ENCODE assay signal across 23 mouse cellular contexts in the genomic region with DNA sequence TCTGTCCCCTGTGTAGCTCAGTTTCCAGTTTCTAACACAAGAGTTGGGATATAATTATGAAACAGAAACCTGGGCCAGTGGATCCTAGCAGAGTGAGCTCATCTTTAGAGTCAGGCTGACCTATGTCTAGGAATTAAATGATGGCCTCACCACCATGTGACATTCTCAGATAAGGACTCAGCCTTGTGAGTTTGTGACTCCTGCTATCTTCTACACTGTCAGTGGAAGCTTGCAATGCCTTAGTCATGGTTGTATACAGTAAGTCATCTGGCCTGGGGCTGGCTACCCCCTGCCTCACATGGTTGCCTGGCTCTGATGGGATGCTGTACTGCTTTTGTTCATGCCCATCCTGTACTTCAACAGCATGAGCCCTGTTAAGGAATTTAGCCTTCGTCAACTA.
A peak's percentile ranks its signal among the peaks of the same experiment; 100 is the strongest.
DNase-seq lines count a peak whose midpoint lies in the region; ATAC-seq and TF ChIP-seq lines count a peak whose summit lies in the region.
"Had no signal": no experiment of that assay in that cellular context is flagged by ENCODE, and none has a peak within 500 bp of the region (broad histone marks: within the 10 kb centered on the region; RNA-seq: fewer than 3 reads in every experiment).

No protein-coding gene starts in this region.

- DNase-seq in liver, embryonic 11.5 days (ENCODE audit: low spot score): no peak
- DNase-seq in liver, postnatal 0 days: no peak
- DNase-seq in c-Kit-positive CD71-positive TER-119-negative erythroid progenitor cells, embryonic 14.5 days (ENCODE audit: low read depth): peak; percentile 21
- peak; percentile 32 for DNase-seq in liver, embryonic 13.5 days
- DNase-seq in left cerebral cortex, postnatal 4 days: no peak
- no peak for DNase-seq in left cerebral cortex, adult 8-10 months (ENCODE audit: low spot score in 2 of 2)
- DNase-seq: adrenal gland, postnatal 14 days; cerebellum, adult 11 months; cerebellum, adult 8-10 months; cerebellum, postnatal 14 days; gastrocnemius, adult 2 months; gastrocnemius, postnatal 25 days; heart, postnatal 4 days had no signal

- no peak for TF ChIP-seq CTCF in liver, postnatal 0 days (IDR thresholded peaks at IDR 0.05; ENCODE audit: low read depth)

- no peak overlapping the region for H3K4me2 ChIP-seq in liver, embryonic 11.5 days
- H3K4me2 ChIP-seq in liver, postnatal 0 days (ENCODE audit: low read depth, low read length): no peak overlapping the region
- H3K4me2 ChIP-seq in liver, embryonic 13.5 days: no peak overlapping the region
- H3K4me2 ChIP-seq: embryonic facial prominence, embryonic 13.5 days; forebrain, embryonic 12.5 days; heart, embryonic 13.5 days; hindbrain, embryonic 12.5 days had no signal

- no peaks in the 10 kb centered on the region for H3K4me1 ChIP-seq in liver, embryonic 11.5 days (replicated peaks; ENCODE audit: control insufficient read depth, insufficient read depth, low read length)
- no peaks in the 10 kb centered on the region for H3K4me1 ChIP-seq in liver, postnatal 0 days (ENCODE audit: insufficient read depth)
- H3K4me1 ChIP-seq in liver, embryonic 13.5 days (replicated peaks): peaks cover 6% of the 10 kb centered on the region
- H3K4me1 ChIP-seq: embryonic facial prominence, embryonic 13.5 days; forebrain, embryonic 12.5 days; heart, embryonic 13.5 days; hindbrain, embryonic 12.5 days had no signal

- H3K4me3 ChIP-seq in liver, embryonic 11.5 days (ENCODE audit: low read depth, low read length): no peak overlapping the region
- H3K4me3 ChIP-seq in liver, postnatal 0 days (ENCODE audit: low read depth, low read length): no peak overlapping the region
- H3K4me3 ChIP-seq in liver, embryonic 13.5 days (replicated peaks): no peak overlapping the region
- H3K4me3 ChIP-seq: embryonic facial prominence, embryonic 13.5 days; forebrain, embryonic 12.5 days; gastrocnemius, adult 2 months; heart, embryonic 13.5 days; hindbrain, embryonic 12.5 days had no signal

- no peak overlapping the region for H3K9ac ChIP-seq in liver, embryonic 11.5 days (ENCODE audit: low read depth, low read length)
- no peak overlapping the region for H3K9ac ChIP-seq in liver, postnatal 0 days (replicated peaks)
- no peak overlapping the region for H3K9ac ChIP-seq in liver, embryonic 13.5 days
- H3K9ac ChIP-seq: embryonic facial prominence, embryonic 13.5 days; forebrain, embryonic 12.5 days; heart, embryonic 13.5 days; hindbrain, embryonic 12.5 days had no signal

- 68% methylated on average over 1 of the region's 1 CpGs for WGBS in liver, embryonic 11.5 days
- 81% methylated on average over 1 of the region's 1 CpGs for WGBS in liver, postnatal 0 days (ENCODE audit: insufficient replicate concordance)
- 62% methylated on average over 1 of the region's 1 CpGs for WGBS in liver, embryonic 13.5 days (ENCODE audit: insufficient replicate concordance)

- no peak for TF ChIP-seq EP300 in liver, postnatal 0 days (IDR thresholded peaks at IDR 0.05; ENCODE audit: low read depth)

- peak; percentile 79 for ATAC-seq in liver, embryonic 11.5 days (replicated peaks; ENCODE audit: low FRiP score)
- no peak for ATAC-seq in liver, postnatal 0 days
- peak; percentile 90 for ATAC-seq in liver, embryonic 13.5 days (ENCODE audit: low read depth)
- peak; percentile 39 for ATAC-seq in megakaryocyte progenitor cell, adult 5-6 weeks (replicated peaks; ENCODE audit: poor library complexity)
- ATAC-seq: activated CD4-positive, CD25-positive, alpha-beta regulatory T cell, adult 4 months; forebrain, embryonic 16.5 days; hindbrain, postnatal 0 days; Patski had no signal

- H3K27ac ChIP-seq in liver, embryonic 11.5 days (ENCODE audit: low read depth, low read length): no peak overlapping the region
- H3K27ac ChIP-seq in liver, postnatal 0 days (ENCODE audit: low read depth): no peak overlapping the region
- no peak overlapping the region for H3K27ac ChIP-seq in liver, embryonic 13.5 days
- H3K27ac ChIP-seq: embryonic facial prominence, embryonic 13.5 days; forebrain, embryonic 12.5 days; gastrocnemius, adult 2 months; heart, embryonic 13.5 days; hindbrain, embryonic 12.5 days; hindbrain, postnatal 0 days had no signal

- H3K36me3 ChIP-seq in liver, embryonic 11.5 days (ENCODE audit: control insufficient read depth, insufficient read depth, low read length): no peaks in the 10 kb centered on the region
- H3K36me3 ChIP-seq in liver, postnatal 0 days (replicated peaks; ENCODE audit: insufficient read depth, low read length): no peaks in the 10 kb centered on the region
- no peaks in the 10 kb centered on the region for H3K36me3 ChIP-seq in liver, embryonic 13.5 days
- H3K36me3 ChIP-seq: embryonic facial prominence, embryonic 13.5 days; forebrain, embryonic 12.5 days; heart, embryonic 13.5 days; hindbrain, embryonic 12.5 days had no signal

- H3K27me3 ChIP-seq in liver, embryonic 11.5 days (replicated peaks; ENCODE audit: control insufficient read depth, insufficient read depth, low read length): no peaks in the 10 kb centered on the region
- H3K27me3 ChIP-seq in liver, postnatal 0 days (ENCODE audit: insufficient read depth, low read length): no peaks in the 10 kb centered on the region
- no peaks in the 10 kb centered on the region for H3K27me3 ChIP-seq in liver, embryonic 13.5 days
- H3K27me3 ChIP-seq: CH12.LX; embryonic facial prominence, embryonic 13.5 days; forebrain, embryonic 12.5 days; heart, embryonic 13.5 days; hindbrain, embryonic 12.5 days; Patski had no signal

- intact Hi-C loops in left cerebral cortex, postnatal 4 days (cut with DNase I): no loop called here

- no peaks in the 10 kb centered on the region for H3K9me3 ChIP-seq in liver, embryonic 11.5 days (ENCODE audit: control insufficient read depth, low read length)
- no peaks in the 10 kb centered on the region for H3K9me3 ChIP-seq in liver, postnatal 0 days (ENCODE audit: low read length)
- no peaks in the 10 kb centered on the region for H3K9me3 ChIP-seq in liver, embryonic 13.5 days (replicated peaks)
- H3K9me3 ChIP-seq: embryonic facial prominence, embryonic 13.5 days; forebrain, embryonic 12.5 days; heart, embryonic 13.5 days; hindbrain, embryonic 12.5 days had no signal

Comparison
In these comparisons a context has a peak if more than half of its experiments do, and no peak if none do; other contexts are left out.
1. DNase-seq: peak in c-Kit-positive CD71-positive TER-119-negative erythroid progenitor cells, embryonic 14.5 days (single experiment) and liver, embryonic 13.5 days (single experiment); none in liver, embryonic 11.5 days (single experiment), liver, postnatal 0 days (single experiment), left cerebral cortex, postnatal 4 days (single experiment) and left cerebral cortex, adult 8-10 months (0 of 2).